Mouse (Mus musculus) bone marrow macrophage, adult 2 months (primary cell): Measurements from ENCODE around the gene Pard3.

Experiments used
- CTCF ChIP-seq: IDR thresholded peaks from 2 replicates; pipeline ENCODE4 v1.5.1; 2012; ENCODE audit warnings: low read depth, mild to moderate bottlenecking, low read length, moderate library complexity
- POLR2A ChIP-seq: IDR thresholded peaks from 2 replicates; pipeline ENCODE4 v1.6.1; 2012; ENCODE audit warnings: mild to moderate bottlenecking, low read depth, low read length, borderline replicate concordance

GRCm38 (mm10) chr8:127318377-127319159, 254.9 kb downstream of the Pard3 start:
- no peak for TF ChIP-seq CTCF
- no peak for TF ChIP-seq POLR2A
